Mouse (Mus musculus) neutrophil, adult 5-6 weeks (primary cell): ENCODE results near the gene Olfr681. TPM values are rescaled to one million over a fixed set of nuclear protein-coding genes. Genes with fewer than 3 reads are reported as not detected.
"Not testable (repeated sequence)": the region's sequence is repeated elsewhere in the genome, so short reads cannot be mapped to it uniquely, and the experiment has no call there.

ENCODE experiments used
- ATAC-seq: fragments of 151-379, 151-347 bp; 2 replicates; pipeline ENCODE4 v1.8.0; 2017; ENCODE audit warnings: mild to moderate bottlenecking, moderate TSS enrichment; ENCODE audit not compliant: insufficient number of reproducible peaks, poor library complexity, low FRiP score, severe bottlenecking; ENCODE audit errors: extremely low read depth
- total RNA-seq: library from RNA; stranded (forward); fragments of 200-1000 nt; gene quantifications from 2 replicates; pipeline ENCODE4 v1.2.3, GENCODE M21; 2017

Gene Olfr681
- not detected in 2 replicates for total RNA-seq

- ATAC-seq, result no peak
These were observed at the start of gene Olfr681 for GRCm38 (mm10) chr7:105116536-105116935. Gene Olfr681 (plus strand): TSS chr7:105116836.

- ATAC-seq, result no peak
These were observed 35.7 kb upstream of the Olfr681 start, which contains the start of gene Olfr679 for GRCm38 (mm10) chr7:105080905-105081304. Gene Olfr679 (plus strand): TSS chr7:105081205.

- ATAC-seq, result not testable (repeated sequence)
These were observed 23.9 kb upstream of the Olfr681 start, which contains the start of gene Olfr680-ps1 for GRCm38 (mm10) chr7:105092717-105093116. Gene Olfr680-ps1 (minus strand): TSS chr7:105092817.

GRCm38 (mm10) chr7:105141275-105141674, 24.6 kb downstream of the Olfr681 start:
- no peak for ATAC-seq

GRCm38 (mm10) chr7:105146912-105147311, 30.3 kb downstream of the Olfr681 start, which contains the start of gene Olfr683:
Gene Olfr683 (minus strand): TSS chr7:105147012.
- ATAC-seq, result no peak

GRCm38 (mm10) chr7:105163553-105163952, 46.9 kb downstream of the Olfr681 start, which contains the start of gene Olfr684:
Gene Olfr684 (minus strand): TSS chr7:105163653.
- ATAC-seq, result no peak

GRCm38 (mm10) chr7:105170773-105171172, 54.1 kb downstream of the Olfr681 start:
- no peak for ATAC-seq

Other genes starting within 250 kb of the Olfr681 start
- gene Olfr665, start 238.8 kb upstream of the Olfr681 start, total RNA-seq, result 0.12 TPM in 1 of 2 replicates, not detected in the other
- 0.70 TPM in 1 of 2 replicates, not detected in the other for gene Olfr666, start 220.9 kb upstream of the Olfr681 start, total RNA-seq
- gene Olfr667, start 195.4 kb upstream of the Olfr681 start, total RNA-seq, result not detected in 2 replicates
- 0.12 TPM in 1 of 2 replicates, not detected in the other for gene Olfr668, start 188.8 kb upstream of the Olfr681 start, total RNA-seq
- 0.35 TPM in 1 of 2 replicates, not detected in the other for gene Olfr669, start 182.6 kb upstream of the Olfr681 start, total RNA-seq
- not detected in 2 replicates for gene Olfr670, start 154.2 kb upstream of the Olfr681 start, total RNA-seq
- not detected in 2 replicates for gene Olfr671, start 137.7 kb upstream of the Olfr681 start, total RNA-seq
- not detected in 2 replicates for gene Olfr672, start 114.8 kb upstream of the Olfr681 start, total RNA-seq
- gene Olfr675, start 88.4 kb upstream of the Olfr681 start, total RNA-seq, result not detected in 2 replicates
- gene Olfr676, start 84.1 kb upstream of the Olfr681 start, total RNA-seq, result not detected in 2 replicates
- not detected in 2 replicates for gene Olfr677, start 65.5 kb upstream of the Olfr681 start, total RNA-seq
- gene Olfr678, start 52.4 kb upstream of the Olfr681 start, total RNA-seq, result 0.23 TPM in 1 of 2 replicates, not detected in the other
- gene Olfr679, start 35.6 kb upstream of the Olfr681 start, total RNA-seq, result not detected in 2 replicates
- not detected in 2 replicates for gene Olfr680-ps1, start 24.0 kb upstream of the Olfr681 start, total RNA-seq
- gene Olfr683, start 30.2 kb downstream of the Olfr681 start, total RNA-seq, result not detected in 2 replicates
- gene Olfr684, start 46.8 kb downstream of the Olfr681 start, total RNA-seq, result 0.25 TPM in 1 of 2 replicates, not detected in the other
- not detected in 2 replicates for gene Olfr685, start 69.2 kb downstream of the Olfr681 start, total RNA-seq
- gene Olfr686, start 90.6 kb downstream of the Olfr681 start, total RNA-seq, result not detected in 2 replicates
- not detected in 2 replicates for gene Olfr688, start 171.3 kb downstream of the Olfr681 start, total RNA-seq
- gene Olfr689, start 194.3 kb downstream of the Olfr681 start, total RNA-seq, result not detected in 2 replicates
- gene Olfr690, start 217.3 kb downstream of the Olfr681 start, total RNA-seq, result 0.70 and 0.74 TPM in 2 replicates
- gene Olfr691, start 225.4 kb downstream of the Olfr681 start, total RNA-seq, result 0.37 and 1.0 TPM in 2 replicates